ENCODE assay signal across 8 mouse cellular contexts in the genomic region with DNA sequence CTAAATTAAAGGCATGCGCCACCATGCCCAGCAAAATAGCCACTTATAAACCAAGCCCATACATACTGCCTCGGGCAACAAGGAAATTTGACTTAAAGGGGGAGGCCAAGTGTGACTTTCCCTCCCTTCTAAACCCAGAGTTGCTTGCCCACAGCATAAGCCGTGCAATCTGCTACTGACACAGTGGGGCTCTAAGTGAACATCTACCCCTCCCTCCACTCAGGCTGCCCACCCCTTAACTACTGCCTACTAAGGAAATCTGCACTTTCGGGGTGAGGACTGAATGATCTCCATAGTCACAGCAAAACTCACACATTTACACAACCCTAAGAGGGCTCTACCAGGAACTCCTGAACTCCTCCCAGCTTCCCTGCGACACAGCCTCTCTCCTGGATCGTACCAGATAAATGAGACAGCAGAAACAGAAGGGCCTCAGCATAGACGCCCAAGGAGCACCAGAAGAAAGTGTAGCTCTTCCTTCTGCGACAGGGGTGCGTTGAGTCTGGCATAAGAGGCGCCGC. TPM values are rescaled to one million over a fixed set of nuclear protein-coding genes. Genes with fewer than 3 reads are reported as not detected.
DNase-seq lines count a peak whose midpoint lies in the region; ATAC-seq and TF ChIP-seq lines count a peak whose summit lies in the region.

No protein-coding gene starts in this region.

- no peak for DNase-seq in heart, adult 2 months
- no peak for DNase-seq in heart, postnatal 4 days
- DNase-seq in G1E (ENCODE audit: low spot score) = peak; percentile 61
- DNase-seq in gonadal fat pad, adult 2 months (ENCODE audit: low read depth) = peak; percentile 42
- no peak for DNase-seq in natural killer cell, adult 2 months (ENCODE audit: low spot score in 2 of 2)
- DNase-seq in adrenal gland, adult 8-10 months = no peak
- no peak for DNase-seq in left cerebral cortex, postnatal 25 days (ENCODE audit: low spot score in 2 of 2)

- peak overlapping the region; percentile 74 for H3K9ac ChIP-seq in heart, adult 2 months (ENCODE audit: low read depth, low read length)

- no peak for TF ChIP-seq POLR2A in heart, adult 2 months (IDR thresholded peaks at IDR 0.05; ENCODE audit: insufficient read depth, low read depth, low read length)

- ATAC-seq in G1E (ENCODE audit: extremely low read depth, insufficient number of reproducible peaks, low FRiP score, poor library complexity, severe bottlenecking) = peak; percentile 80
- ATAC-seq in megakaryocyte, adult 5-6 weeks (ENCODE audit: poor library complexity, severe bottlenecking) = peak; percentile 80

- H3K4me3 ChIP-seq in heart, adult 2 months = peak overlapping the region; percentile 48
- peak overlapping the region; percentile 72 for H3K4me3 ChIP-seq in G1E (ENCODE audit: low read depth, low read length)

- H3K27me3 ChIP-seq in heart, adult 2 months (ENCODE audit: control insufficient read depth, insufficient read depth, low read length) = no peaks in the 10 kb centered on the region
- H3K27me3 ChIP-seq in G1E (ENCODE audit: insufficient read depth, low read length) = no peaks in the 10 kb centered on the region

- no peak for TF ChIP-seq CTCF in heart, adult 2 months (IDR thresholded peaks at IDR 0.05)
- TF ChIP-seq CTCF in G1E (IDR thresholded peaks at IDR 0.05; ENCODE audit: low read depth, low read length) = no peak

- peak overlapping the region; percentile 29 for H3K27ac ChIP-seq in heart, adult 2 months

- no peaks in the 10 kb centered on the region for H3K36me3 ChIP-seq in heart, adult 2 months (ENCODE audit: control insufficient read depth, insufficient read depth, low read length)
- peaks cover 5% of the 10 kb centered on the region for H3K36me3 ChIP-seq in G1E (replicated peaks)

- no peaks in the 10 kb centered on the region for H3K79me2 ChIP-seq in heart, adult 2 months (replicated peaks; ENCODE audit: control insufficient read depth, insufficient read depth, low read length)

- H3K4me1 ChIP-seq in heart, adult 2 months (ENCODE audit: control insufficient read depth, insufficient read depth, low read length) = peaks cover 2% of the 10 kb centered on the region
- peaks cover 22% of the 10 kb centered on the region for H3K4me1 ChIP-seq in G1E (ENCODE audit: insufficient read depth, low read depth, low read length)

- intact Hi-C loops in heart, adult 2 months (cut with DNase I) = loop anchor here (5.0 to 10.0 kb wide), 2 partner anchors 36 to 117 kb away; no protein-coding TSS in a partner anchor
- intact Hi-C loops in left cerebral cortex, postnatal 25 days (cut with DNase I) = no loop called here

- 21% methylated on average over 11 of the region's 11 CpGs for WGBS in heart, adult 2 months

- TF ChIP-seq EP300 in heart, adult 2 months (IDR thresholded peaks at IDR 0.05; ENCODE audit: insufficient read depth, low read depth, low read length) = no peak

- H3K9me3 ChIP-seq in G1E (replicated peaks) = no peaks in the 10 kb centered on the region

RNA-seq across cellular contexts. Expression of a gene that starts 0.3 kb away (rescaled TPM):
- total RNA-seq in heart, adult 2 months (2021) = 1 to 10 TPM in 1 of 2 experiments, under 1 TPM in 1; 0.73 to 1.0 TPM
- polyA plus RNA-seq in heart, adult 2 months (2012; rRNA removed) = 0.66 and 1.2 TPM in 2 replicates
- 1 to 10 TPM; 1.6 to 1.7 TPM for total RNA-seq in heart, postnatal 4 days (2021)
- total RNA-seq in G1E (2014; fragmentation: Nextera tagmentation) = 2.8 and 3.7 TPM in 2 replicates
- total RNA-seq in G1E (2017) = 0.99 and 1.1 TPM in 2 replicates
- 0.03 TPM in 1 of 2 replicates, not detected in the other for polyA plus RNA-seq in G1E (2012)
- polyA plus RNA-seq in gonadal fat pad, adult 2 months (2012; rRNA removed) = 1.0 and 1.1 TPM in 2 replicates
- 2.3 and 3.7 TPM in 2 replicates for total RNA-seq in megakaryocyte, adult 5-6 weeks (2015)
- 0.70 and 0.98 TPM in 2 replicates for total RNA-seq in megakaryocyte, adult 5-6 weeks (2017)
- 1 to 10 TPM; 2.4 to 4.1 (median 3.3) TPM for total RNA-seq in adrenal gland, adult 8-10 months (2022)
- total RNA-seq in left cerebral cortex, postnatal 25 days (2021) = 1 to 10 TPM; 4.0 to 4.6 TPM

RNA-seq across cellular contexts. Expression of a gene that starts 39.6 kb away (rescaled TPM):
- 10 to 100 TPM; 63.3 to 64.7 TPM for total RNA-seq in heart, adult 2 months (2021)
- polyA plus RNA-seq in heart, adult 2 months (2012; rRNA removed) = 75.1 and 105 TPM in 2 replicates
- 10 to 100 TPM; 54.5 to 55.1 TPM for total RNA-seq in heart, postnatal 4 days (2021)
- 34.9 and 55.5 TPM in 2 replicates for total RNA-seq in G1E (2014; fragmentation: Nextera tagmentation)
- total RNA-seq in G1E (2017) = 99.1 and 101 TPM in 2 replicates
- 3.2 and 3.5 TPM in 2 replicates for polyA plus RNA-seq in G1E (2012)
- 82.7 and 84.6 TPM in 2 replicates for polyA plus RNA-seq in gonadal fat pad, adult 2 months (2012; rRNA removed)
- total RNA-seq in megakaryocyte, adult 5-6 weeks (2015) = 132 and 140 TPM in 2 replicates
- total RNA-seq in megakaryocyte, adult 5-6 weeks (2017) = 128 and 139 TPM in 2 replicates
- total RNA-seq in adrenal gland, adult 8-10 months (2022) = 10 to 100 TPM; 77.8 to 92.1 (median 85.0) TPM
- total RNA-seq in left cerebral cortex, postnatal 25 days (2021) = 10 to 100 TPM; 32.9 to 35.8 TPM

Comparison
In these comparisons a context has a peak if more than half of its experiments do, and no peak if none do; other contexts are left out.
1. DNase-seq: peak in G1E (single experiment) and gonadal fat pad, adult 2 months (single experiment); none in heart, adult 2 months (0 of 2), heart, postnatal 4 days (single experiment), natural killer cell, adult 2 months (0 of 2), adrenal gland, adult 8-10 months (single experiment) and left cerebral cortex, postnatal 25 days (0 of 2).